Mouse (Mus musculus) NIH3T3 (cell line): Measurements from ENCODE around the gene Pip5k1b.

Experiments used
- DNase-seq: peaks from one replicate; pipeline ENCODE4 v3.0.0-alpha.2; 2012; ENCODE audit warnings: low read depth

Pip5k1b gene

GRCm38 (mm10) chr19:24518384-24518783, 37.3 kb downstream of the Pip5k1b start:
- no peak for DNase-seq

GRCm38 (mm10) chr19:24517057-24517456, 38.6 kb downstream of the Pip5k1b start:
- no peak for DNase-seq

GRCm38 (mm10) chr19:24515941-24516340, 39.7 kb downstream of the Pip5k1b start:
- DNase-seq: no peak

GRCm38 (mm10) chr19:24514661-24515642, 40.7 kb downstream of the Pip5k1b start:
- DNase-seq: no peak

GRCm38 (mm10) chr19:24513105-24513843, 42.4 kb downstream of the Pip5k1b start:
- DNase-seq: no peak

GRCm38 (mm10) chr19:24511939-24512338, 43.7 kb downstream of the Pip5k1b start:
- DNase-seq: no peak

- no peak for DNase-seq
These were observed 46.3 kb downstream of the Pip5k1b start for GRCm38 (mm10) chr19:24509391-24509790.

- DNase-seq: no peak
These were observed 47.4 kb downstream of the Pip5k1b start for GRCm38 (mm10) chr19:24508087-24508767.

- DNase-seq: no peak
These were observed 52.8 kb downstream of the Pip5k1b start for GRCm38 (mm10) chr19:24502736-24503421.

- DNase-seq: no peak
These were observed 54.1 kb downstream of the Pip5k1b start for GRCm38 (mm10) chr19:24501525-24501924.

GRCm38 (mm10) chr19:24500431-24500830, 55.2 kb downstream of the Pip5k1b start:
- DNase-seq: no peak

GRCm38 (mm10) chr19:24499291-24499690, 56.4 kb downstream of the Pip5k1b start:
- peak; percentile 17 for DNase-seq

GRCm38 (mm10) chr19:24493887-24494286, 61.8 kb downstream of the Pip5k1b start:
- no peak for DNase-seq

GRCm38 (mm10) chr19:24491824-24492223, 63.8 kb downstream of the Pip5k1b start:
- no peak for DNase-seq

- DNase-seq: no peak
These were observed 65.4 kb downstream of the Pip5k1b start for GRCm38 (mm10) chr19:24490275-24490674.

- DNase-seq: no peak
These were observed 69.0 kb downstream of the Pip5k1b start for GRCm38 (mm10) chr19:24486433-24487296.

GRCm38 (mm10) chr19:24484612-24485194, 71.0 kb downstream of the Pip5k1b start:
- no peak for DNase-seq

- DNase-seq: no peak
These were observed 74.8 kb downstream of the Pip5k1b start for GRCm38 (mm10) chr19:24480916-24481315.

GRCm38 (mm10) chr19:24476929-24477882, 78.5 kb downstream of the Pip5k1b start, which contains the start of gene Fam122a:
TSS of gene Fam122a (minus strand) at chr19:24477356.
- peak; percentile 99 for DNase-seq
